Mouse (Mus musculus) fibroblast of lung, adult 2 months (primary cell): Measurements from ENCODE around the gene Tmprss2.
A peak's percentile ranks its signal among the peaks of the same experiment; 100 is the strongest.
"Not testable (repeated sequence)": the region's sequence is repeated elsewhere in the genome, so short reads cannot be mapped to it uniquely, and the experiment has no call there.

Experiments
- DNase-seq: peaks from one replicate; pipeline ENCODE4 v3.0.0-alpha.2; 2011; ENCODE audit warnings: low read depth

Tmprss2 gene

GRCm38 (mm10) chr16:97591512-97591911 lies 19.5 kb downstream of the Tmprss2 start:
- DNase-seq, result no peak

- not testable (repeated sequence) for DNase-seq
Measured at GRCm38 (mm10) chr16:97582876-97583275, 28.1 kb downstream of the Tmprss2 start.

GRCm38 (mm10) chr16:97569426-97569825 lies 41.6 kb downstream of the Tmprss2 start:
- DNase-seq, result peak; percentile 56

DNA sequence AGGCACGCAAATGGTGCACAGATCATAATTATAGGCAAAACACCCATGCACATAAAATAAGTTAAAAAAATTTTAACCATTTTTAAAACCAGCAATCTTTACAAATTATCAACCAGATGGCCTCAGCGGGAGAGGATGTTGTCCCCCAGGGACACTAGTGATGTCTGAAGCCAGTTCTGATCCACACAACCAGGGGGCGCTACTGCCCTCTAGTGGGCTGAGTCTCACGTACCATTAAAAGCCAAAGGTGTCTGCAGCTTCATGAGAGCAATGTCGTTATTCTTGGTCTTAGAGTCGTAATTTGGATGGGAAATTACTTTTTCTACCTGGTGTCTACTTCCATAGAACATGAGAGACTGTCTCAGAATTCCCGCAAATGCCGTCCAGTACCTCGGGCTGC lies 42.3 kb downstream of the Tmprss2 start:
- DNase-seq, result no peak

- DNase-seq, result no peak
Measured at GRCm38 (mm10) chr16:97544340-97544739, 66.7 kb downstream of the Tmprss2 start.

GRCm38 (mm10) chr16:97536859-97537258 lies 74.1 kb downstream of the Tmprss2 start:
- no peak for DNase-seq

- DNase-seq, result no peak
Measured at GRCm38 (mm10) chr16:97535808-97536413, 75.1 kb downstream of the Tmprss2 start.

DNA sequence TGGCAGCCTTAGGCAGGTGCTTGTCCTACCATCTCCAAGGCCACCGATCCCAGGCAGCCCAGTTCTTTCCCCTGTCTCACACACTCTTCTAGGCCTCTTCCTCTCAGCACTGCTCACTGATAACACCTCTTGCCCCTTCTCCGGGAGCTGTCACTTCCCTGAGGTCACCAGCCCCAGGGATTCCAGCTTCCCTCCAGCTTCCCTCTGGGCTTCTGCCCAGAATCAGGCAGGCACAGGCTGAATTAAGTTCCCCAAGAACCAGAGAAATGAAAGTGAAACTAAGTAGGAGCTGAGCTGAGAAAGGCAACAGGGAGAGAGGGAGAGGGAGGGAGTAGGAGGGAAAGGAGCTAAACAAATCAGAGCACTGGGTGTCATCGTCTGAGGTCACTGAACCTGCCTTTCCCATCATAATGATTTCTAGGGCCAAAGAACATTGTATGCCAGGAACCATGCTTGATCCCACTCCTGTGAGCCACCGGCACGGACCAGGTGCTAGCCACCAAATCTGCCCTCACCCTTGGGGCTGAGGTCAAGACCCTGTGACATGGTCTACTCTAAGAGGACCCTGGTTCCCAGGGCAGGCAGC lies 76.0 kb downstream of the Tmprss2 start:
- DNase-seq, result peak; percentile 72

- no peak for DNase-seq
Measured at GRCm38 (mm10) chr16:97534448-97534847, 76.5 kb downstream of the Tmprss2 start.

GRCm38 (mm10) chr16:97533751-97534150 lies 77.2 kb downstream of the Tmprss2 start:
- DNase-seq, result no peak

GRCm38 (mm10) chr16:97533126-97533525 lies 77.9 kb downstream of the Tmprss2 start:
- DNase-seq, result no peak

DNA sequence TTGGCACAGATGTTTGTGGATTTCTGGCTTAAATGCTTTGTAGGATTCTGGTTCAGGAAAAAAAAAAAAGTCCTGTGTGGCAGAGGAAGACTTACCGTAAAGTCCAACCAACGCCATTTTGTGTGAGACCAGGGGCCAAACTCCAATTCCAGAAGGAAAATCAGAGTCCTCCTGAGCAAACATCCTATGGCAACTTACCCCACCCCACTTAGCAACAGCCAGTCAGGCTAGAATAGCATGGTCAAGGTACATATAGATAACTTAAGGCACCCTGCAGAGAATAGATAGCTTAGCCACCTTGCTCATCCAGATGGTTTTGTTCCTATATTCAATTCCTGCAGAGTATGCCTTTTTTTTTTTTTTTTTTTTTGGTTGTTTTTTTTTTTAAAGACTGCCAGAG lies 81.8 kb downstream of the Tmprss2 start:
- no peak for DNase-seq

GRCm38 (mm10) chr16:97523024-97523423 lies 88.0 kb downstream of the Tmprss2 start:
- no peak for DNase-seq

DNA sequence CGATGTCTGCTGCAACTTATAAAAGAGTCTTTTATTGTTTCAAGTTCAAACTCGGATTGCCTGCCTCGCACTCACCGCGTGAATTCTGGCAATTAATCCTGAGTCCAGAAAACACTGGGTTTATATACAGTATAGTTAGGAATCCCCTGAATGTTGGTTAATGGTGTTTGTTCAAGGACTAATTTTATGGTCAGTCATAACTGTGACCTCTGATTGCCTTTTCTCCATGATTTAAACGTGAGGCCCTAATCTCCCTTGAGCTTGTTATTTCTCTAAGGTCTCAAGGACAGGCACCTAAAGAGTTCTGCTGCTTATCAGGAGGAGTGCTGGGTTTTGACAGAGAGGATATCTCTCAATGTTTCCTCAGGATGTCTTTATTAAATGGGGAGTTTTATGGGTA lies 89.0 kb downstream of the Tmprss2 start:
- no peak for DNase-seq

GRCm38 (mm10) chr16:97516341-97516740 lies 94.7 kb downstream of the Tmprss2 start:
- no peak for DNase-seq
